Mouse (Mus musculus) liver, embryonic 11.5 days (tissue): ENCODE results near the gene Raver2. TPM values are rescaled to one million over a fixed set of nuclear protein-coding genes. Genes with fewer than 3 reads are reported as not detected.

Experiments
- ATAC-seq: fragments of 200-750 bp; cut with Nextera tagmentation; replicated peaks from 2 replicates; pipeline ENCODE4 v1.8.0; 2017; ENCODE audit warnings: moderate number of reproducible peaks, mild to moderate bottlenecking, moderate TSS enrichment, moderate library complexity; ENCODE audit not compliant: low FRiP score
- DNase-seq: peaks from one replicate; pipeline ENCODE4 v3.0.0-alpha.2; 2017; ENCODE audit warnings: low spot score
- H3K27ac ChIP-seq: fragments of 300-500 bp; sonication (generic); 2 replicates; pipeline ENCODE4 v1.5.1; 2014; ENCODE audit warnings: mild to moderate bottlenecking, low read depth, low read length, control low read depth
- H3K27me3 ChIP-seq: fragments of 300-500 bp; sonication (generic); replicated peaks from 2 replicates; pipeline ENCODE4 v1.6.1; 2014; ENCODE audit warnings: low read length, mixed read lengths; ENCODE audit not compliant: control insufficient read depth, insufficient read depth
- H3K36me3 ChIP-seq: fragments of 300-500 bp; sonication (generic); 2 replicates; pipeline ENCODE4 v1.6.1; 2014; ENCODE audit warnings: mild to moderate bottlenecking, low read length, moderate library complexity, mixed read lengths; ENCODE audit not compliant: control insufficient read depth, insufficient read depth
- H3K4me1 ChIP-seq: fragments of 300-500 bp; sonication (generic); replicated peaks from 2 replicates; pipeline ENCODE4 v1.6.1; 2014; ENCODE audit warnings: low read length, mixed read lengths; ENCODE audit not compliant: control insufficient read depth, insufficient read depth
- H3K4me2 ChIP-seq: fragments of 300-500 bp; sonication (generic); 2 replicates; pipeline ENCODE4 v1.6.1; 2014; ENCODE audit warnings: mild to moderate bottlenecking, control low read depth, moderate library complexity
- H3K4me3 ChIP-seq: fragments of 300-500 bp; sonication (generic); 2 replicates; pipeline ENCODE4 v1.5.1; 2014; ENCODE audit warnings: low read depth, low read length, control low read depth
- H3K9ac ChIP-seq: fragments of 300-500 bp; sonication (generic); 2 replicates; pipeline ENCODE4 v1.6.1; 2014; ENCODE audit warnings: low read depth, low read length, control low read depth
- H3K9me3 ChIP-seq: fragments of 300-500 bp; sonication (generic); 2 replicates; pipeline ENCODE4 v1.6.1; 2016; ENCODE audit warnings: low read length, inconsistent platforms, mixed read lengths; ENCODE audit not compliant: control insufficient read depth
- WGBS: fragments of 180-500 bp; shearing (Covaris S2); extraction: QIAGEN DNeasy Blood & Tissue Kit; methylation state at CpG from one replicate; pipeline ENCODE4 v1.1.7; 2014; 5-methylcytosine and 5-hydroxymethylcytosine counted together
- polyA plus RNA-seq: library from polyadenylated mRNA; unstranded; fragments of >200 nt; fragmentation: Nextera tagmentation; extraction: Ambion mirVana; gene quantifications from 2 replicates; pipeline ENCODE4 v1.2.1, GENCODE M21; 2014

Raver2 gene
- polyA plus RNA-seq: 2.0 and 2.7 TPM in 2 replicates

- Histone ChIP-seq H3K4me1 (no peaks in the 10 kb centered on the region), H3K9ac (peak within 1 kb of the TSS; percentile 54), H3K27ac (no peak within 1 kb of the TSS), H3K36me3 (no peaks in the 10 kb centered on the region), H3K4me2 (peak within 1 kb of the TSS; percentile 87), H3K4me3 (peak within 1 kb of the TSS; percentile 75), H3K27me3 (peaks cover 25% of the 10 kb centered on the region), H3K9me3 (no peaks in the 10 kb centered on the region)
- 2% methylated on average over 46 of the region's 54 CpGs for WGBS
- ATAC-seq: peak; percentile 74
- DNase-seq: peak; percentile 58
Observed at GRCm38 (mm10) chr4:101068786-101069153, at the start of gene Raver2. Gene Raver2, plus strand, starts transcription at chr4:101068983.

DNA sequence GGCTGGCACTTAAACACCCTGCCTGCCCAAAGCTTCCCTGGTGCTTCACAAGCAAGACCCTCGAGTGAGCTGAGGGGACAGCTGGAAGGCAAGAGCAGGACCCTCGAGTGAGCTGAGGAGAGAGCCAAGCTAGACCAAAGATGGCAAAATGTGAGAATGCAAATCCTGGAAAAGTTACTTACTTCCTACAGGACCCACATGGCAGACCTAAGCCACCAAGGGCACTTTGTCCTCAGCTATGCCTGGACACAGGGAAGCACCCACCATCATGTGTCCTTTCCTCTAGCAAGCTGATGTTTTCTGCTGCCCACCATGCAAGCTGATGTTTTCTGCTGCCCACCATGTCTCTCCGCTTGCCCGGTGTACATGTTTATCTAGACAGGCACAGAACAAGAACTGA, 48.2 kb upstream of the Raver2 start, which contains the start of gene Gm10577:
Gene Gm10577 (minus strand): TSS at position 101 of the 400 bp plus-strand sequence.
- Histone ChIP-seq H3K9ac (no peak within 1 kb of the TSS), H3K27ac (no peak within 1 kb of the TSS), H3K4me1 (no peaks in the 10 kb centered on the region), H3K36me3 (no peaks in the 10 kb centered on the region), H3K9me3 (no peaks in the 10 kb centered on the region; the same call in 1 of the 2 replicates), H3K27me3 (no peaks in the 10 kb centered on the region), H3K4me2 (no peak within 1 kb of the TSS), H3K4me3 (no peak within 1 kb of the TSS)
- DNase-seq (no peak), ATAC-seq (no peak)
- WGBS: 72% methylated on average over 4 of the region's 4 CpGs

DNA sequence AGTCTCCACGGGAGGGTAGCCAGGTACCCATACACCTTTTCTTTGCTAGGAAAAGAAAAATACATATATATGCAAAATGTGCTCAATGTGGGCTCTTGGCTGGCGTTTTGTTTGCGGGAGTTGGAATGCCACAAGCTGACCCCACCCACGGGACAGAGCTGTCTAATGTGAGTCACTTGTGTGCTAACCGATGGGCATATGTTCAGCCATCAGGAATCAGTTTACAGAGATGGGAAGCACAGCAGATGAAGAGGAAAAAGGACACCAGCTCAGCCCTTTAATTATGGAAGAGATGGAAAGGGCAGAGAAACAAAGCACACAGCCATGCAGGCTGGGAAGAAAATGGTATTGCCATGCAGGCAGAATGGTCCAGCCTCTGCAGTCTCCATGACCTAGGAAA, 42.2 kb upstream of the Raver2 start:
- Histone ChIP-seq H3K36me3 (no peaks in the 10 kb centered on the region), H3K27ac (no peak overlapping the region), H3K27me3 (no peaks in the 10 kb centered on the region), H3K9ac (no peak overlapping the region), H3K9me3 (no peaks in the 10 kb centered on the region; the same call in 1 of the 2 replicates), H3K4me3 (no peak overlapping the region), H3K4me1 (no peaks in the 10 kb centered on the region), H3K4me2 (no peak overlapping the region)
- WGBS: 75% methylated on average over 5 of the region's 5 CpGs
- DNase-seq: no peak
- ATAC-seq: no peak

DNA sequence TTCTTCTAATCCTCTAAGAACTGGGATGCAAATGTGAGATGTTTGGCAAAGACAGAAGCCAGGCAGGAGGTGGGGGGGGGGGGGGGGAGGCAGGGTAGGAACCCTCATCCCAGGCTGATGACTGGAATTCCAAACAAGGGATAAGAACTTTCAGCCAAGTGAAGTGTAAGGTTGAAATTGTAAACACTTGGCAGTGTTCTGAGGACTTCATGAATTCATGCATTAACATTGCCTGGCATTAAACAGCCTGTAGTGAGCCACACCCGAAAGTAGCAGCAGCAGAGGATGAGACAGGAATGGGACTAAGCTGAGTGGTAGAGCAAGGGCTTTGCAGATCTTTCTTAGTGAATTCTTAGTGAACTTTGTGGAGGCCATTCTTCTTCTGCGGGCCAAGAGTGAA, 41.8 kb upstream of the Raver2 start:
- WGBS: 70% methylated on average over 2 of the region's 2 CpGs
- H3K27me3 ChIP-seq: no peaks in the 10 kb centered on the region
- DNase-seq (no peak), ATAC-seq (no peak)
- no peaks in the 10 kb centered on the region for H3K36me3 ChIP-seq
- no peaks in the 10 kb centered on the region; the same call in 1 of the 2 replicates for H3K9me3 ChIP-seq
- no peak overlapping the region for H3K4me3 ChIP-seq
- H3K27ac ChIP-seq: no peak overlapping the region
- H3K9ac ChIP-seq: no peak overlapping the region
- no peaks in the 10 kb centered on the region for H3K4me1 ChIP-seq
- H3K4me2 ChIP-seq: no peak overlapping the region

DNA sequence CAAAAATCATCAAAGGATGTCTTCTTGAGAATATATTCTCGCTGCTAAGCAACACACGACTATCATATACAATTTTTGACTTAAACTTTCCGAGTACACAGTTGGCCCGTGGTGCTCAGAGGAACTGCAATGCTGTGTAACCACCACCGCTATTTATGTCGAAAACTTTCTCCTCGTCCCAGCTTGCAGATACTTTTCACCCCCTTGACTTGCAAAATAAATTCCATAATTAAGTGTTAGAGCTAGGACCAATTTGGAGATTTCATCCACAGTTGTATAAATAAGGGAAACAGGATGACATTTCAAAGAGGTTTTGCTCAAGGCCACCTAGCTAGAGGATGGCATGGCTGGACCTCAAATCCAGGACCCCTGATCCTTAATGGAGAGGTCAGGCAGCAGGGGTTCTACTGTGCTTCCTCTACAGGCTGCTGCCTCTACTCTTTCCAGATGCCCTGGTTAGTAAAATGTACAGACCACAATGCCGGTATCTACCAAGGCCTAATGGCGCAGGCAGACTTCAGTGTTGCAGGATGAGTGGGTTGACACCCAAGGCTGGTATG, 40.9 kb upstream of the Raver2 start:
- Histone ChIP-seq H3K36me3 (no peaks in the 10 kb centered on the region), H3K9me3 (no peaks in the 10 kb centered on the region), H3K27ac (no peak overlapping the region), H3K9ac (no peak overlapping the region), H3K4me2 (no peak overlapping the region), H3K4me3 (no peak overlapping the region), H3K27me3 (no peaks in the 10 kb centered on the region), H3K4me1 (no peaks in the 10 kb centered on the region)
- no peak for DNase-seq
- 80% methylated on average over 9 of the region's 9 CpGs for WGBS
- no peak for ATAC-seq

- no peak overlapping the region for H3K4me3 ChIP-seq
- H3K27me3 ChIP-seq: no peaks in the 10 kb centered on the region
- no peak for DNase-seq
- no peaks in the 10 kb centered on the region for H3K36me3 ChIP-seq
- H3K4me1 ChIP-seq: no peaks in the 10 kb centered on the region
- H3K9me3 ChIP-seq: no peaks in the 10 kb centered on the region
- no peak overlapping the region for H3K4me2 ChIP-seq
- no peak for ATAC-seq
- 60% methylated on average over 3 of the region's 3 CpGs for WGBS
- H3K9ac ChIP-seq: no peak overlapping the region
- H3K27ac ChIP-seq: no peak overlapping the region
Observed at GRCm38 (mm10) chr4:101033047-101033446, 35.7 kb upstream of the Raver2 start.

DNA sequence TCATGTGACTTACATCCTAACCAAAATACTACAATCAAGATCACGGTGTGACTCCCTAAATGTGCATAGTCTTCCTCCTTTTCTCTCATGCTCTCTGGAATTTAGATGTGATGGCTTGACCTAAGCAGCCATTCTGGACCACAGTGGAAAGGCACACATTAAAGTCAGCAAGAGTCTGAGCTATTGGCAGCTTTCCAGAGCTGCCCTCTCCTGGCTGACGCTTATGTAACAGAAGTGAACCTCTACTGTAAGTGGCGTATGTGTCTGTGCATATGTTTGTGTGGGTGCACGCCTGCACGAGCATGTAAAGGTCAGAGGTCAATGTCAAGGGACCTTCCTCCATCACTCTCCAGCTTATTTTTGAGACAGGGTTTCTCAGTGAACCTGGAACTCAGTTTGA, 33.7 kb upstream of the Raver2 start:
- 70% methylated on average over 5 of the region's 5 CpGs for WGBS
- Histone ChIP-seq H3K36me3 (no peaks in the 10 kb centered on the region), H3K9me3 (no peaks in the 10 kb centered on the region), H3K4me2 (no peak overlapping the region), H3K4me1 (no peaks in the 10 kb centered on the region), H3K27me3 (no peaks in the 10 kb centered on the region), H3K9ac (no peak overlapping the region), H3K4me3 (no peak overlapping the region), H3K27ac (no peak overlapping the region)
- DNase-seq (no peak), ATAC-seq (no peak)

- no peak for ATAC-seq
- no peaks in the 10 kb centered on the region for H3K9me3 ChIP-seq
- H3K4me3 ChIP-seq: no peak overlapping the region
- H3K4me2 ChIP-seq: no peak overlapping the region
- no peaks in the 10 kb centered on the region for H3K36me3 ChIP-seq
- no peak overlapping the region for H3K27ac ChIP-seq
- no peaks in the 10 kb centered on the region for H3K4me1 ChIP-seq
- 74% methylated on average over 7 of the region's 7 CpGs for WGBS
- no peaks in the 10 kb centered on the region for H3K27me3 ChIP-seq
- no peak overlapping the region for H3K9ac ChIP-seq
- no peak for DNase-seq
Observed at GRCm38 (mm10) chr4:101037156-101037555, 31.6 kb upstream of the Raver2 start.

DNA sequence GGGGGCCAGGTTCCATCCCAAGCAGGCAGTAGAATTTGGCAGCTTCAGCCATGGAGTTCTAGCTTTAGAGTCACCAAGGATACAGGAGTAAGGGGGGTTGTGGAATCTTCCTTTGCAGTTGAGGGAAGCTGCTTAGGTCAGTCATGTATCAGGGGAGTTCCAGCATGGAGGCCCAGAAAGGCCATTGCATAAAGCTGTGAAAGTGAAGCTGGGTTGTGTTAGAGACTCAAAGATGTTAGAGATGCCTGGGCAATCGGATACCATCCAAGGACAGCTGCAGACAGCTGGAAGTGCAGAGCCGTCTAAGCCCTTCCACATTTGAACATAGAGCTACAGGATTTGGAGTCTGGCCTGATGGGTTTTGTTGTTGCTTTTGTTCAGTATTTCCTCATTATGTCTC, 25.1 kb upstream of the Raver2 start:
- no peaks in the 10 kb centered on the region for H3K27me3 ChIP-seq
- WGBS: 75% methylated on average over 2 of the region's 2 CpGs
- no peak for DNase-seq
- H3K9ac ChIP-seq: no peak overlapping the region
- H3K9me3 ChIP-seq: no peaks in the 10 kb centered on the region
- H3K27ac ChIP-seq: no peak overlapping the region
- H3K4me1 ChIP-seq: no peaks in the 10 kb centered on the region
- H3K36me3 ChIP-seq: no peaks in the 10 kb centered on the region
- no peak for ATAC-seq
- H3K4me2 ChIP-seq: no peak overlapping the region
- no peak overlapping the region for H3K4me3 ChIP-seq
